Mouse (Mus musculus) pancreas, adult 10 weeks (tissue): ENCODE measurements around the gene Slc29a3. TPM values are rescaled to one million over a fixed set of nuclear protein-coding genes. Genes with fewer than 3 reads are reported as not detected.

Experiments
- polyA plus RNA-seq: library from polyadenylated mRNA; stranded (reverse); fragments of 350-450 nt; fragmentation: Illumina TruSeq; extraction: RNeasy Lipid Tissue Mini Kit (QIAGEN cat#74804); gene quantifications from one replicate; pipeline ENCODE4 v1.2.3, GENCODE M21; 2015; ENCODE audit warnings: low read depth, low replicate concordance; ENCODE audit not compliant: insufficient read depth

The Slc29a3 gene
- polyA plus RNA-seq: 2.2 TPM

DNA sequence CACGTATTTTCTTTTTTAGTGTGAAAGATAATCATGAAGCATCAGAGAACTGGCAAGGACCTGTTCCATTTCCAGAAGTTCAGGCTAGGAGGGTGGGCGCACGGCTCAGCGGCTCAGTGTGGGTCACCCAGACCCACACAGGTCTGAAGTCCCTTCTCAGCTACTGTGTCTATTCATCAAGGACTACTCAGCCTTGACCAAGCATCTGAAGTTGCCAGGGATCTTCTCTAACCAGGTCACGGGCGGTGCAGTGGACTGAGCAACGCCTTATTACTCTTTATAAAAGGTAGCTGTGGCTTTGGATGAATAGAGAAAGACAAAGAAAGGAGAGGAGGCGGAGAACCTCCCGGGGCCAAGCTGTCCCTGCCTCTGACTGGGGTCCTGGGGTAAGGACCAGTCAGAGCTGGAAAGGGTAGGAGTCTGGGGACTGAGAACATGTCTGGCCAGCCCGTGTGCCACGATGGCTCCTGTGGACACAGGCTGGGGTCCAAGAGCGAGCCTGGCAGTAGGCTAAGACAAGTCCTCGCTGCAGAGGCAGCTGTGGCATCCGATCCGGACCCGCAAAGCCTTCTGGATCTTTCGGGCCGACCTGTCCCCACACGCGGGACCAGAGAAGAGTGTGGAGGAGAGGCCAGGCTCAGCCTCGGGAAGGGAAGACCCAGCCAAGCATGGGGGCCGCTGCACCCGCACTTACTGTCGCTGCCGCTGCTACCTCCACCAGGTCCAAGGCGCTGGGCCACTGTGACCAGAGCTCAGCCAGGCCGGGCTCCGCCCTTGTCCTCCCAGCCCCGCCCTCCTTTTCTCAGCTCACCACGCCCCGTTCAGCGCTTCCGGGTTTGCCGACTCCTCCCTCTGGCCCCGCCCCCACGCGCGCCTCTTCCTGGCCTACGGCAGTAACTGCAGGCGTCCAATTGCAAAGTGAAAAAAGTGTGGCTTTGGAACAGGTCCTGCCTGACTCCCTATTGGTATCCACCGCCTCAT, at the start of gene Slc29a3:
Gene Slc29a3, minus strand, starts transcription at position 755 of the 981 bp plus-strand sequence.

DNA sequence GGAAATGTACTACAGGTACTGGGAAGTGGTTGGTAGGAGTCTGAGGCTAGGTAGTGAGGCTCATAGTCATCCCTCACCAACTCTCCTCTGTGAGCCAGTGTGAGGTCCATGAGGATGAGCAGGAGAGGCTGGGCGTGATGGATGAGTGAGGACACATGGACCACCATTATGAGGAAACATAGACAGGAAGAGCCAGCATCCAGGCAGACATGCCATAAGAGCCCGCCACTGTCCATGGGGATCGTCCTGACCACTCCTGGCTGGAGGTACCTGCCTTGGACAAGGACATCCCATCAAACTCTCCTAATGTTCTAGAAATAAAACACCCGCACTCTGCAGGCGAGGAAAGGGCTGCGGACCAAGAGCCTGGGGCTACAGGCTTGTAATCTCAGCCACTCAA, 56.2 kb downstream of the Slc29a3 start, which contains the start of gene Cdh23:
Gene Cdh23, minus strand, starts transcription at position 101 of the 400 bp plus-strand sequence.

Other genes with a start within 250 kb of the Slc29a3 start
- not detected for gene Cdh23, start 56.3 kb downstream of the Slc29a3 start, polyA plus RNA-seq
- gene Unc5b, start 78.8 kb upstream of the Slc29a3 start, polyA plus RNA-seq: 1.7 TPM